Mouse (Mus musculus) E14TG2a.4 (cell line): ENCODE data around the gene Dedd.

ENCODE experiments used
- CTCF ChIP-seq: conservative IDR thresholded peaks from 2 replicates; pipeline ENCODE4 v1.5.1; 2014; ENCODE audit warnings: low read length
- NANOG ChIP-seq: IDR thresholded peaks from 2 replicates; pipeline ENCODE4 v1.6.1; 2014; ENCODE audit warnings: borderline replicate concordance, low read length, mixed read lengths

GRCm38 (mm10) chr1:171378298-171378697 lies 49.4 kb downstream of the Dedd start:
- TF ChIP-seq CTCF (no peak), NANOG (no peak)
